28 mouse cellular contexts compared by ENCODE assay signal in the genomic region with DNA sequence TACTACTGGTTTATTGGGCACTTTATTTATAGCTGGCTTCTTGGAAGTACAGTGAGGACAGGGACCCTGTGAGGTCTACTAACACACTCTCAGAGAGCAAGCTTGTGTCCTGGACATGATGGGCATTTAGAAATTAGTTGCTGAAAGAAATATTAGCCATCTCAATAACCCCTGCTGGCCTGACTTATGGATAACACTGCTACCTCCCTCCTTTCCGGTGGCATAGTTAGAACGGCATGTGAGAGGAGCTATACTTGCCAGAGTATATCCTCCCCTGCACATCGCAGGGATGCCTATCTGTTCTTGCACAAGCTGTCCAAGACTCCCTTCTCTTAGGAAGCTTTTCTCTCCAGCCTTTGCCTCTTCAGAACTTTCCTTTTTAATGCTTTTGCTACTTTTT.
"Had no signal": no experiment of that assay in that cellular context is flagged by ENCODE, and none has a peak within 500 bp of the region (broad histone marks: within the 10 kb centered on the region; RNA-seq: fewer than 3 reads in every experiment).

No protein-coding gene starts in this region.

- H3K9me3 ChIP-seq: embryonic facial prominence, embryonic 10.5 days; embryonic facial prominence, embryonic 12.5 days; embryonic facial prominence, embryonic 13.5 days; embryonic facial prominence, embryonic 15.5 days; forebrain, embryonic 10.5 days; forebrain, embryonic 12.5 days; forebrain, embryonic 13.5 days; forebrain, embryonic 15.5 days had no signal

- H3K27ac ChIP-seq: embryonic facial prominence, embryonic 10.5 days; embryonic facial prominence, embryonic 12.5 days; embryonic facial prominence, embryonic 13.5 days; embryonic facial prominence, embryonic 15.5 days; forebrain, embryonic 10.5 days; forebrain, embryonic 12.5 days; forebrain, embryonic 13.5 days; forebrain, embryonic 15.5 days; gastrocnemius, adult 2 months; heart, adult 2 months had no signal

- H3K27me3 ChIP-seq: embryonic facial prominence, embryonic 12.5 days; embryonic facial prominence, embryonic 13.5 days; embryonic facial prominence, embryonic 15.5 days; forebrain, embryonic 12.5 days; forebrain, embryonic 13.5 days; forebrain, embryonic 15.5 days had no signal

- H3K36me3 ChIP-seq: embryonic facial prominence, embryonic 10.5 days; embryonic facial prominence, embryonic 12.5 days; embryonic facial prominence, embryonic 13.5 days; embryonic facial prominence, embryonic 15.5 days; forebrain, embryonic 10.5 days; forebrain, embryonic 12.5 days had no signal

- H3K4me1 ChIP-seq: embryonic facial prominence, embryonic 10.5 days; embryonic facial prominence, embryonic 12.5 days; embryonic facial prominence, embryonic 13.5 days; embryonic facial prominence, embryonic 15.5 days; forebrain, embryonic 10.5 days; forebrain, embryonic 12.5 days; forebrain, embryonic 13.5 days; forebrain, embryonic 15.5 days had no signal

- H3K9ac ChIP-seq: embryonic facial prominence, embryonic 12.5 days; embryonic facial prominence, embryonic 13.5 days; embryonic facial prominence, embryonic 15.5 days; forebrain, embryonic 12.5 days; forebrain, embryonic 13.5 days; forebrain, embryonic 15.5 days; forebrain, postnatal 0 days had no signal

- DNase-seq: cerebellum, adult 18-20 months; cerebellum, adult 2 months; cerebellum, adult 8-10 months; cerebellum, adult 9-10 months; cerebellum, adult 9-11 months; cerebellum, postnatal 10 days; cerebellum, postnatal 14 days; cerebellum, postnatal 25 days; cerebellum, postnatal 36 days; embryo, embryonic 11 days; forebrain, postnatal 0 days; gastrocnemius, adult 2 months; gastrocnemius, postnatal 10 days; gastrocnemius, postnatal 14 days; gastrocnemius, postnatal 25 days; gastrocnemius, postnatal 36 days; heart, adult 2 months had no signal

- ATAC-seq: forebrain, embryonic 13.5 days; forebrain, embryonic 14.5 days; forebrain, embryonic 15.5 days; forebrain, embryonic 16.5 days; forebrain, postnatal 0 days had no signal

- H3K4me3 ChIP-seq: embryonic facial prominence, embryonic 10.5 days; embryonic facial prominence, embryonic 12.5 days; embryonic facial prominence, embryonic 13.5 days; embryonic facial prominence, embryonic 15.5 days; erythroblast, embryonic 14.5 days; forebrain, embryonic 10.5 days; forebrain, embryonic 12.5 days; forebrain, embryonic 13.5 days; forebrain, embryonic 15.5 days; gastrocnemius, adult 2 months; heart, adult 2 months had no signal

- H3K4me2 ChIP-seq: embryonic facial prominence, embryonic 12.5 days; embryonic facial prominence, embryonic 13.5 days; embryonic facial prominence, embryonic 15.5 days; forebrain, embryonic 12.5 days; forebrain, embryonic 13.5 days; forebrain, embryonic 15.5 days had no signal
